Mouse (Mus musculus) embryo, embryonic 10 days (tissue): Measurements from ENCODE around the gene Selenon.

Experiments used
- DNase-seq: peaks from one replicate; pipeline ENCODE4 v3.0.0-alpha.2; 2015; ENCODE audit warnings: low spot score

The Selenon gene

GRCm38 (mm10) chr4:134546814-134547705 lies 4.9 kb downstream of the Selenon start:
- DNase-seq, result no peak

- DNase-seq, result peak; percentile 85
Measured at GRCm38 (mm10) chr4:134543261-134543660, 8.7 kb downstream of the Selenon start.

- no peak for DNase-seq
Measured at GRCm38 (mm10) chr4:134542726-134543125, 9.2 kb downstream of the Selenon start.

GRCm38 (mm10) chr4:134538997-134539580 lies 12.9 kb downstream of the Selenon start:
- DNase-seq, result no peak

- no peak for DNase-seq
Measured at GRCm38 (mm10) chr4:134535787-134536151, 16.2 kb downstream of the Selenon start.

GRCm38 (mm10) chr4:134534932-134535786 lies 16.8 kb downstream of the Selenon start, which contains the start of gene Mtfr1l:
Gene Mtfr1l, minus strand, starts transcription at chr4:134535387.
- DNase-seq, result peak; percentile 97

GRCm38 (mm10) chr4:134534124-134534886 lies 17.7 kb downstream of the Selenon start:
- DNase-seq, result peak; percentile 80

- no peak for DNase-seq
Measured at GRCm38 (mm10) chr4:134533421-134533820, 18.5 kb downstream of the Selenon start.

- no peak for DNase-seq
Measured at GRCm38 (mm10) chr4:134532928-134533327, 19.0 kb downstream of the Selenon start.

- no peak for DNase-seq
Measured at GRCm38 (mm10) chr4:134526220-134526619, 25.7 kb downstream of the Selenon start.

- no peak for DNase-seq
Measured at GRCm38 (mm10) chr4:134525806-134526205, 26.2 kb downstream of the Selenon start.

GRCm38 (mm10) chr4:134523447-134523846 lies 28.5 kb downstream of the Selenon start:
- no peak for DNase-seq

- no peak for DNase-seq
Measured at GRCm38 (mm10) chr4:134519281-134519680, 32.7 kb downstream of the Selenon start.

GRCm38 (mm10) chr4:134518541-134518940 lies 33.4 kb downstream of the Selenon start:
- no peak for DNase-seq

- no peak for DNase-seq
Measured at GRCm38 (mm10) chr4:134517719-134518118, 34.2 kb downstream of the Selenon start.

- DNase-seq, result no peak
Measured at GRCm38 (mm10) chr4:134516981-134517380, 35.0 kb downstream of the Selenon start.

GRCm38 (mm10) chr4:134515614-134516013 lies 36.4 kb downstream of the Selenon start:
- DNase-seq, result no peak

- no peak for DNase-seq
Measured at GRCm38 (mm10) chr4:134514309-134514930, 37.5 kb downstream of the Selenon start.

- DNase-seq, result peak; percentile 73
Measured at GRCm38 (mm10) chr4:134512798-134513197, 39.2 kb downstream of the Selenon start.

- no peak for DNase-seq
Measured at GRCm38 (mm10) chr4:134511730-134512129, 40.2 kb downstream of the Selenon start.

- DNase-seq, result peak; percentile 98
Measured at GRCm38 (mm10) chr4:134510845-134511411, 41.0 kb downstream of the Selenon start, which contains the start of gene Aunip. Gene Aunip, plus strand, starts transcription at chr4:134510999.
